Mouse (Mus musculus) MEL (cell line): ENCODE data around the gene Prr5l. TPM values are rescaled to one million over a fixed set of nuclear protein-coding genes. Genes with fewer than 3 reads are reported as not detected.

Experiments used
- DNase-seq: peaks from one replicate; pipeline ENCODE4 v3.0.0; 2011; ENCODE audit warnings: low read depth, low spot score
- H3K27ac ChIP-seq: 2 replicates; pipeline ENCODE4 v1.5.1; 2012; ENCODE audit warnings: low read depth, mild to moderate bottlenecking, control low read depth, low read length, moderate library complexity; ENCODE audit not compliant: control insufficient read depth
- H3K27me3 ChIP-seq, 2 experiments: fragments of 150-350 bp in 1 of 2; sonication (generic) in 1 of 2; 2 replicates each; pipeline ENCODE4 v1.6.1; 2012; ENCODE audit warnings: low read length in 2 of 2, mild to moderate bottlenecking in 2 of 2, improper control_type of control experiment in 1 of 2, moderate library complexity in 1 of 2; ENCODE audit not compliant: insufficient read depth in 2 of 2, control insufficient read depth in 1 of 2
- H3K36me3 ChIP-seq, 2 experiments: 2 replicates each; pipeline ENCODE4 v1.6.1; 2012 to 2014; ENCODE audit warnings: low read length in 2 of 2, improper control_type of control experiment in 1 of 2, inconsistent platforms in 1 of 2, mild to moderate bottlenecking in 1 of 2; ENCODE audit not compliant: insufficient read depth in 2 of 2, control insufficient read depth in 1 of 2
- H3K4me1 ChIP-seq, 2 experiments: fragments of 150-350 bp in 1 of 2; sonication (generic) in 1 of 2; 2 replicates each; pipeline ENCODE4 v1.6.1; 2012; ENCODE audit warnings: low read length in 2 of 2, improper control_type of control experiment in 1 of 2, mild to moderate bottlenecking in 1 of 2; ENCODE audit not compliant: insufficient read depth in 2 of 2, control insufficient read depth in 1 of 2
- H3K4me3 ChIP-seq, 2 experiments: fragments of 150-350 bp in 1 of 2; sonication (generic) in 1 of 2; 2 replicates each; pipeline ENCODE4 v1.5.1; 2012; ENCODE audit warnings: low read depth in 2 of 2, low read length in 2 of 2, mild to moderate bottlenecking in 2 of 2, moderate library complexity in 2 of 2, control low read depth in 1 of 2, improper control_type of control experiment in 1 of 2; ENCODE audit not compliant: control insufficient read depth in 1 of 2, insufficient read depth in 1 of 2
- H3K79me2 ChIP-seq: 2 replicates; pipeline ENCODE4 v1.6.1; 2012; ENCODE audit warnings: mild to moderate bottlenecking, low read length, moderate library complexity; ENCODE audit not compliant: control insufficient read depth, poor library complexity, insufficient read depth
- H3K9ac ChIP-seq: 2 replicates; pipeline ENCODE4 v1.6.1; 2012; ENCODE audit warnings: low read depth, mild to moderate bottlenecking, control low read depth, low read length, moderate library complexity; ENCODE audit not compliant: control insufficient read depth, poor library complexity, severe bottlenecking
- H3K9me3 ChIP-seq: fragments of 150-350 bp; sonication (generic); replicated peaks from 2 replicates; pipeline ENCODE4 v1.6.1; 2012; ENCODE audit warnings: mild to moderate bottlenecking, low read length, improper control_type of control experiment, moderate library complexity; ENCODE audit not compliant: insufficient read depth
- CHD2 ChIP-seq: IDR thresholded peaks from 2 replicates; pipeline ENCODE4 v1.6.1; 2011; ENCODE audit warnings: low read length, improper control_type of control experiment
- ELF1 ChIP-seq: IDR thresholded peaks from 2 replicates; pipeline ENCODE4 v1.6.1; 2014; ENCODE audit warnings: low read depth, mild to moderate bottlenecking, inconsistent platforms, low read length, improper control_type of control experiment, moderate library complexity
- EP300 ChIP-seq, 2 experiments: IDR thresholded peaks; 2 replicates each; pipeline ENCODE4 v1.6.1; 2011; ENCODE audit warnings: improper control_type of control experiment in 2 of 2, low read length in 2 of 2, low read depth in 1 of 2, mild to moderate bottlenecking in 1 of 2
- GABPA ChIP-seq: IDR thresholded peaks from 2 replicates; pipeline ENCODE4 v1.6.1; 2012; ENCODE audit warnings: low read depth, mild to moderate bottlenecking, inconsistent platforms, low read length, improper control_type of control experiment, moderate library complexity
- HCFC1 ChIP-seq: IDR thresholded peaks from 2 replicates; pipeline ENCODE4 v1.6.1; 2012; ENCODE audit warnings: low read depth, mild to moderate bottlenecking, inconsistent platforms, low read length, improper control_type of control experiment, moderate library complexity
- JUND ChIP-seq: IDR thresholded peaks from 2 replicates; pipeline ENCODE4 v1.6.1; 2011; ENCODE audit warnings: low read depth, mild to moderate bottlenecking, improper control_type of control experiment, low read length
- MAFK ChIP-seq: IDR thresholded peaks from 2 replicates; pipeline ENCODE4 v1.6.1; 2011; ENCODE audit warnings: low read depth, mild to moderate bottlenecking, low read length, improper control_type of control experiment, borderline replicate concordance
- MAX ChIP-seq: IDR thresholded peaks from 2 replicates; pipeline ENCODE4 v1.6.1; 2011; ENCODE audit warnings: low read length, improper control_type of control experiment
- MAZ ChIP-seq: IDR thresholded peaks from 2 replicates; pipeline ENCODE4 v1.6.1; 2012; ENCODE audit warnings: low read depth, mild to moderate bottlenecking, inconsistent platforms, low read length, improper control_type of control experiment
- MEF2A ChIP-seq: IDR thresholded peaks from 2 replicates; pipeline ENCODE4 v1.6.1; 2014; ENCODE audit warnings: low read depth, mild to moderate bottlenecking, inconsistent platforms, low read length, improper control_type of control experiment; ENCODE audit not compliant: poor library complexity, insufficient replicate concordance, severe bottlenecking; ENCODE audit errors: extremely low read depth
- MXI1 ChIP-seq: IDR thresholded peaks from 2 replicates; pipeline ENCODE4 v1.6.1; 2011; ENCODE audit warnings: mild to moderate bottlenecking, low read depth, low read length, improper control_type of control experiment
- MYB ChIP-seq: IDR thresholded peaks from 2 replicates; pipeline ENCODE4 v1.6.1; 2011; ENCODE audit warnings: mild to moderate bottlenecking, low read depth, low read length, improper control_type of control experiment
- NRF1 ChIP-seq: IDR thresholded peaks from 2 replicates; pipeline ENCODE4 v1.6.1; 2014; ENCODE audit warnings: low read depth, mild to moderate bottlenecking, inconsistent platforms, low read length, improper control_type of control experiment, moderate library complexity; ENCODE audit not compliant: poor library complexity, insufficient read depth, severe bottlenecking
- POLR2A ChIP-seq, 2 experiments: IDR thresholded peaks; 2 replicates each; pipeline ENCODE4 v1.6.1; 2011 to 2012; ENCODE audit warnings: low read length in 2 of 2, mild to moderate bottlenecking in 2 of 2, control low read depth in 1 of 2, improper control_type of control experiment in 1 of 2, low read depth in 1 of 2, moderate library complexity in 1 of 2; ENCODE audit not compliant: control insufficient read depth in 1 of 2, insufficient read depth in 1 of 2, poor library complexity in 1 of 2
- POLR2AphosphoS2 ChIP-seq: IDR thresholded peaks from 2 replicates; pipeline ENCODE4 v1.6.1; 2011; ENCODE audit warnings: low read length, improper control_type of control experiment
- SIN3A ChIP-seq: IDR thresholded peaks from 2 replicates; pipeline ENCODE4 v1.6.1; 2012; ENCODE audit warnings: low read length, improper control_type of control experiment, inconsistent platforms
- TBP ChIP-seq: IDR thresholded peaks from 2 replicates; pipeline ENCODE4 v1.8.0; 2011; ENCODE audit warnings: low read depth, low read length, improper control_type of control experiment
- USF1 ChIP-seq: IDR thresholded peaks from 2 replicates; pipeline ENCODE4 v1.6.1; 2014; ENCODE audit warnings: low read depth, mild to moderate bottlenecking, inconsistent platforms, low read length, improper control_type of control experiment, moderate library complexity
- USF2 ChIP-seq, 2 experiments: IDR thresholded peaks; 2 replicates each; pipeline ENCODE4 v1.6.1; 2011 to 2012; ENCODE audit warnings: improper control_type of control experiment in 2 of 2, low read length in 2 of 2, borderline replicate concordance in 1 of 2, inconsistent platforms in 1 of 2, low read depth in 1 of 2, mild to moderate bottlenecking in 1 of 2; ENCODE audit not compliant: insufficient read depth in 1 of 2
- ZC3H11A ChIP-seq: IDR thresholded peaks from 2 replicates; pipeline ENCODE4 v1.6.1; 2012; ENCODE audit warnings: low read depth, mild to moderate bottlenecking, inconsistent platforms, low read length, improper control_type of control experiment
- ZKSCAN1 ChIP-seq: IDR thresholded peaks from 2 replicates; pipeline ENCODE4 v1.6.1; 2012; ENCODE audit warnings: low read depth, mild to moderate bottlenecking, inconsistent platforms, low read length, improper control_type of control experiment, moderate library complexity
- ZMIZ1 ChIP-seq: IDR thresholded peaks from 2 replicates; pipeline ENCODE4 v1.6.1; 2012; ENCODE audit warnings: low read depth, mild to moderate bottlenecking, inconsistent platforms, low read length, improper control_type of control experiment, moderate library complexity
- ZNF384 ChIP-seq: IDR thresholded peaks from 2 replicates; pipeline ENCODE4 v1.6.1; 2012; ENCODE audit warnings: low read depth, mild to moderate bottlenecking, inconsistent platforms, low read length, improper control_type of control experiment
- polyA plus RNA-seq, 2 experiments: library from polyadenylated mRNA; stranded (reverse) in 1 of 2; unstranded in 1 of 2; fragments of >175 nt in 1 of 2; fragments of >200 nt in 1 of 2; gene quantifications; 2 replicates each; pipeline versions ENCODE4 v1.2.1 to v1.2.4; 2012; ENCODE audit warnings: low replicate concordance in 2 of 2, low read depth in 1 of 2; ENCODE audit not compliant: insufficient read length in 2 of 2, insufficient read depth in 1 of 2, missing spikeins in 1 of 2
- total RNA-seq: library from RNA; depleted of rRNA; stranded (reverse); fragments of 300-350 nt; gene quantifications from 2 replicates; pipeline ENCODE4 v1.2.3, GENCODE M21; 2012

Prr5l gene
- total and polyA plus RNA-seq, 3 experiments = 0.04 TPM; not detected in 2

DNA sequence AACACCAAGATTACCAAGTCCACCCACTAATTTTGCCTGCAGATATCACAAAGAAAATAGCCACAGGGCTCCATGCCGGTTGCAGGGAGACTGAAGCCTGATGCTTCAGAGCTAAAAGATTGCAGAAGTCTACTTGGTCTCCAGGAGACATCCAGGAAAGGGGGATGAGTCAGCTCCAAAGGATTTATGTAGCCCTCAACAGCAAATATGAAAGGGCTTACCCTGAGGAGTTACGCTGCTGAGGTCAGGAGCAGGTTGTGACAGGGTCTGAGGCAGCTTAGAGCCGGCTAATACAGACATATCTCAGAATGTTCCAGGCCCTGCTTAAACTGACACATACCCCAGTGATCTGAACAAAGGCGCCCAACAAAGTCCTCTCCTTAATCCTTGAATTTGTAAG is 90.7 kb downstream of the Prr5l start:
- H3K36me3 ChIP-seq = no peaks in the 10 kb centered on the region
- no peaks in the 10 kb centered on the region for H3K4me1 ChIP-seq
- DNase-seq = no peak
- TF ChIP-seq MYB (no peak), ZMIZ1 (no peak), GABPA (no peak), MAX (no peak), MEF2A (no peak), EP300 (IDR thresholded peaks at IDR 0.05; ENCODE audit: low read depth in 1 of 2, low read length in 2 of 2) (no peak), MAZ (no peak), TBP (no peak)
- H3K9me3 ChIP-seq = no peaks in the 10 kb centered on the region
- H3K4me3 ChIP-seq = no peak overlapping the region
- no peak overlapping the region for H3K27ac ChIP-seq
- H3K27me3 ChIP-seq = peaks cover 0 to 1% of the 10 kb centered on the region in 2 experiments; a peak in 1 of 4 replicates
- H3K9ac ChIP-seq = no peak overlapping the region
- H3K79me2 ChIP-seq = no peaks in the 10 kb centered on the region

DNA sequence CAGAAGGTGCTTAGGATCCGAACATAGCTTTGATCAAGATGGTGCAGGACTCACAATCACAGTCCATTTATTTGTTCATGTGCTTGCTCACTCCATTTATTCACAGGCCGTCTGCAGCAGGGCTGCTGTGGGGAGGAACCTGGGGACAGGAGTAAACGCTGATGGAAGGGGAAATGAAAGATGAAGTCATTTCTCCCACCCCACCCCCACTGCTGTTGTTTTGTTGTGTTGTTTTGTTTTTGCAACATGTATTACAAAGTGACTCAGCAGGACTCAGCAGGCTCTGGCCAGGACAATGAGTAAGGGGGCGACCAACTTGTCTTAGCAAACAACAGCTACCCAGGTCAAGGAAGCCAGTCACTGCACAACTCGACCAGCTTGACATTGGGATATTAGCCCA is 99.6 kb downstream of the Prr5l start:
- H3K4me1 ChIP-seq = no peaks in the 10 kb centered on the region
- no peaks in the 10 kb centered on the region for H3K79me2 ChIP-seq
- no peak for DNase-seq
- H3K4me3 ChIP-seq = no peak overlapping the region
- no peak overlapping the region for H3K9ac ChIP-seq
- H3K36me3 ChIP-seq = no peaks in the 10 kb centered on the region
- peaks cover 0 to 5% of the 10 kb centered on the region in 2 experiments; a peak in 3 of 4 replicates for H3K27me3 ChIP-seq
- TF ChIP-seq JUND = no peak
- TF ChIP-seq POLR2A (IDR thresholded peaks at IDR 0.05; ENCODE audit: control insufficient read depth in 1 of 2, insufficient read depth in 1 of 2, low read depth in 1 of 2, low read length in 2 of 2, poor library complexity in 1 of 2) = no peak
- TF ChIP-seq MAFK = no peak
- TF ChIP-seq SIN3A = no peak
- no peak for TF ChIP-seq POLR2AphosphoS2
- TF ChIP-seq ZKSCAN1 = no peak
- no peak for TF ChIP-seq CHD2
- no peak for TF ChIP-seq HCFC1
- no peak for TF ChIP-seq GABPA
- no peak for TF ChIP-seq MXI1
- TF ChIP-seq USF1 = no peak
- TF ChIP-seq ELF1 = no peak
- no peak for TF ChIP-seq USF2 (IDR thresholded peaks at IDR 0.05; ENCODE audit: borderline replicate concordance in 1 of 2, insufficient read depth in 1 of 2, low read depth in 1 of 2, low read length in 2 of 2)
- no peak for TF ChIP-seq NRF1
- no peak for TF ChIP-seq ZC3H11A
- no peak for TF ChIP-seq ZNF384
- TF ChIP-seq ZMIZ1 = no peak
- H3K9me3 ChIP-seq = no peaks in the 10 kb centered on the region
- H3K27ac ChIP-seq = no peak overlapping the region
